ENCODE assay signal across 8 mouse cellular contexts in genomic region chr3:84921704-84922420, GRCm38 (mm10).
DNase-seq lines count a peak whose midpoint lies in the region; ATAC-seq lines count a peak whose summit lies in the region.

No protein-coding gene starts in this region.

- no peak overlapping the region for H3K9ac ChIP-seq in forebrain, embryonic 16.5 days (replicated peaks; ENCODE audit: low read depth, low read length)
- H3K9ac ChIP-seq in midbrain, embryonic 14.5 days (replicated peaks; ENCODE audit: low read length): no peak overlapping the region
- H3K9ac ChIP-seq in midbrain, embryonic 11.5 days (ENCODE audit: low read length): no peak overlapping the region
- H3K9ac ChIP-seq in midbrain, embryonic 13.5 days (replicated peaks): no peak overlapping the region

- no peak for DNase-seq in forebrain, embryonic 10.5 days (ENCODE audit: extremely low spot score, low spot score)
- peak; percentile 82 for DNase-seq in midbrain, embryonic 14.5 days
- no peak for DNase-seq in midbrain, embryonic 11.5 days (ENCODE audit: low spot score, missing footprints)
- DNase-seq in cerebellum, adult 9-10 months: peak; percentile 61
- DNase-seq in layer of hippocampus, adult 11-12 months (ENCODE audit: low spot score): peak; percentile 64
- peak; percentile 60 to 64 for DNase-seq in right cerebral cortex, adult 2 months (ENCODE audit: low spot score in 2 of 2)

- no peaks in the 10 kb centered on the region for H3K9me3 ChIP-seq in forebrain, embryonic 16.5 days (ENCODE audit: control insufficient read depth, low read length)
- H3K9me3 ChIP-seq in forebrain, embryonic 10.5 days: no peaks in the 10 kb centered on the region
- no peaks in the 10 kb centered on the region for H3K9me3 ChIP-seq in midbrain, embryonic 14.5 days (ENCODE audit: control insufficient read depth, low read length)
- H3K9me3 ChIP-seq in midbrain, embryonic 11.5 days (ENCODE audit: control insufficient read depth, low read length): no peaks in the 10 kb centered on the region
- no peaks in the 10 kb centered on the region for H3K9me3 ChIP-seq in midbrain, embryonic 13.5 days

- no peak overlapping the region for H3K4me2 ChIP-seq in forebrain, embryonic 16.5 days (ENCODE audit: low read length)
- no peak overlapping the region for H3K4me2 ChIP-seq in midbrain, embryonic 14.5 days (ENCODE audit: low read length)
- H3K4me2 ChIP-seq in midbrain, embryonic 11.5 days: no peak overlapping the region
- no peak overlapping the region for H3K4me2 ChIP-seq in midbrain, embryonic 13.5 days (replicated peaks)

- H3K4me1 ChIP-seq in forebrain, embryonic 16.5 days (replicated peaks; ENCODE audit: control insufficient read depth, insufficient read depth, low read length): no peaks in the 10 kb centered on the region
- H3K4me1 ChIP-seq in forebrain, embryonic 10.5 days: 0 out of 2 replicates have a peak, but pooled peaks cover 5% of the 10 kb centered on the region
- H3K4me1 ChIP-seq in midbrain, embryonic 14.5 days (ENCODE audit: control insufficient read depth, insufficient read depth, low read length): no peaks in the 10 kb centered on the region
- H3K4me1 ChIP-seq in midbrain, embryonic 11.5 days (ENCODE audit: control insufficient read depth, insufficient read depth, low read length): no peaks in the 10 kb centered on the region
- 0 out of 2 replicates have a peak, but pooled peaks cover 3% of the 10 kb centered on the region for H3K4me1 ChIP-seq in midbrain, embryonic 13.5 days (replicated peaks)

- no peaks in the 10 kb centered on the region for H3K36me3 ChIP-seq in forebrain, embryonic 16.5 days (ENCODE audit: control insufficient read depth, insufficient read depth)
- H3K36me3 ChIP-seq in forebrain, embryonic 10.5 days (replicated peaks): no peaks in the 10 kb centered on the region
- H3K36me3 ChIP-seq in midbrain, embryonic 14.5 days (ENCODE audit: control insufficient read depth, insufficient read depth, low read length): no peaks in the 10 kb centered on the region
- no peaks in the 10 kb centered on the region for H3K36me3 ChIP-seq in midbrain, embryonic 11.5 days (ENCODE audit: control insufficient read depth, insufficient read depth, low read length)
- H3K36me3 ChIP-seq in midbrain, embryonic 13.5 days: no peaks in the 10 kb centered on the region

- 77% methylated on average over 6 of the region's 6 CpGs for WGBS in forebrain, embryonic 16.5 days
- WGBS in forebrain, embryonic 10.5 days: 85% methylated on average over 6 of the region's 6 CpGs
- 81% methylated on average over 6 of the region's 6 CpGs for WGBS in midbrain, embryonic 14.5 days
- 82% methylated on average over 6 of the region's 6 CpGs for WGBS in midbrain, embryonic 11.5 days
- WGBS in midbrain, embryonic 13.5 days: 81% methylated on average over 6 of the region's 6 CpGs

- H3K27me3 ChIP-seq in forebrain, embryonic 16.5 days (replicated peaks; ENCODE audit: control insufficient read depth, insufficient read depth, low read length): no peaks in the 10 kb centered on the region
- H3K27me3 ChIP-seq in forebrain, embryonic 10.5 days (ENCODE audit: poor library complexity, severe bottlenecking): no peaks in the 10 kb centered on the region
- H3K27me3 ChIP-seq in midbrain, embryonic 14.5 days (ENCODE audit: control insufficient read depth, insufficient read depth, low read length): no peaks in the 10 kb centered on the region
- no peaks in the 10 kb centered on the region for H3K27me3 ChIP-seq in midbrain, embryonic 11.5 days (ENCODE audit: control insufficient read depth, insufficient read depth, low read length)
- H3K27me3 ChIP-seq in midbrain, embryonic 13.5 days: no peaks in the 10 kb centered on the region

- no peak overlapping the region for H3K27ac ChIP-seq in forebrain, embryonic 16.5 days (ENCODE audit: low read length)
- no peak overlapping the region for H3K27ac ChIP-seq in forebrain, embryonic 10.5 days
- H3K27ac ChIP-seq in midbrain, embryonic 14.5 days (replicated peaks; ENCODE audit: low read depth, low read length): no peak overlapping the region
- H3K27ac ChIP-seq in midbrain, embryonic 11.5 days (ENCODE audit: low read depth, low read length): no peak overlapping the region
- no peak overlapping the region for H3K27ac ChIP-seq in midbrain, embryonic 13.5 days

- no peak overlapping the region for H3K4me3 ChIP-seq in forebrain, embryonic 16.5 days (replicated peaks; ENCODE audit: low read length)
- H3K4me3 ChIP-seq in forebrain, embryonic 10.5 days: no peak overlapping the region
- no peak overlapping the region for H3K4me3 ChIP-seq in midbrain, embryonic 14.5 days (replicated peaks; ENCODE audit: low read depth, low read length)
- H3K4me3 ChIP-seq in midbrain, embryonic 11.5 days (ENCODE audit: low read depth, low read length): no peak overlapping the region
- no peak overlapping the region for H3K4me3 ChIP-seq in midbrain, embryonic 13.5 days (replicated peaks)

- ATAC-seq in forebrain, embryonic 16.5 days: peak; percentile 73
- no peak for ATAC-seq in midbrain, embryonic 14.5 days (ENCODE audit: low FRiP score, low TSS enrichment)
- ATAC-seq in midbrain, embryonic 11.5 days (ENCODE audit: low FRiP score): no peak
- ATAC-seq in midbrain, embryonic 13.5 days: no peak

Comparison
In these comparisons a context has a peak if more than half of its experiments do, and no peak if none do; other contexts are left out.
1. DNase-seq: peak in midbrain, embryonic 14.5 days (single experiment), cerebellum, adult 9-10 months (single experiment), layer of hippocampus, adult 11-12 months (single experiment) and right cerebral cortex, adult 2 months (2 of 2); none in forebrain, embryonic 10.5 days (single experiment) and midbrain, embryonic 11.5 days (single experiment).